Mouse (Mus musculus): ENCODE data around the gene Bcl2l11.

DNA sequence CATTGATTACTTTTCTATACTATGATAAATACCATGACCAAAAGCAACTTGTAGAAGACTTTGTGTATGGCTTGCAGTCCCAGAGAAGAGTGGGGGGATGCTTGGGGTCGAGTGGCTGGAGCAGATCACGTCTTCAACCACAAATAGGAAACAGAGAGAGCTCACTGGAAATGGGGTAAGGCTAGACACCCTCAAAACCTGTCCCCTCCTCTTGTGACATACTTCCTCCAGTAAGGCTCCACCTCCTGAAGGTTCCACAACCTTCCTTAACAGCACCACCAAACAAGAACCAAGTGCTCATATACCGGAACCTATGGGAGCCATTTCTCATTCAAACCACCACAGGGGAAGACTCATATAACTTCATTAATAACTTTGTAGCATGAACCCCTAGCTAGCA is 44.8 kb downstream of the Bcl2l11 start:
- TF ChIP-seq CTCF (IDR thresholded peaks at IDR 0.05; ENCODE audit: borderline replicate concordance, control insufficient read depth, extremely low read depth, insufficient read depth, low read length, poor library complexity) (no peak), POLR2A (IDR thresholded peaks at IDR 0.05; ENCODE audit: control insufficient read depth, extremely low read depth, insufficient read depth, low read length, poor library complexity) (no peak)

Measured in thymus, adult 2 months (tissue).